Mouse (Mus musculus) kidney, embryonic 16.5 days (tissue): ENCODE measurements around the gene Slmap. TPM values are rescaled to one million over a fixed set of nuclear protein-coding genes. Genes with fewer than 3 reads are reported as not detected.
"Not testable (repeated sequence)": the region's sequence is repeated elsewhere in the genome, so short reads cannot be mapped to it uniquely, and the experiment has no call there.

Experiments used
- ATAC-seq: fragments of 200-750 bp; cut with Nextera tagmentation; 2 replicates; pipeline ENCODE4 v1.8.0; 2017; ENCODE audit warnings: moderate TSS enrichment; ENCODE audit not compliant: low FRiP score, low TSS enrichment
- H3K27ac ChIP-seq: fragments of 300-500 bp; sonication (generic); 2 replicates; pipeline ENCODE4 v1.5.1; 2014; ENCODE audit warnings: low read length
- H3K27me3 ChIP-seq: fragments of 300-500 bp; sonication (generic); 2 replicates; pipeline ENCODE4 v1.6.1; 2014; ENCODE audit warnings: low read length, control low read depth, mixed read lengths; ENCODE audit not compliant: insufficient read depth
- H3K36me3 ChIP-seq: fragments of 300-500 bp; sonication (generic); 2 replicates; pipeline ENCODE4 v1.6.1; 2014; ENCODE audit warnings: low read length, control low read depth, mixed read lengths; ENCODE audit not compliant: insufficient read depth
- H3K4me1 ChIP-seq: fragments of 300-500 bp; sonication (generic); 2 replicates; pipeline ENCODE4 v1.6.1; 2014; ENCODE audit warnings: low read length, control low read depth, mixed read lengths; ENCODE audit not compliant: insufficient read depth
- H3K4me2 ChIP-seq: fragments of 300-500 bp; sonication (generic); replicated peaks from 2 replicates; pipeline ENCODE4 v1.6.1; 2014; ENCODE audit warnings: low read depth, low read length
- H3K4me3 ChIP-seq: fragments of 300-500 bp; sonication (generic); 2 replicates; pipeline ENCODE4 v1.5.1; 2014; ENCODE audit warnings: mild to moderate bottlenecking, low read length
- H3K9ac ChIP-seq: fragments of 300-500 bp; sonication (generic); replicated peaks from 2 replicates; pipeline ENCODE4 v1.6.1; 2014; ENCODE audit warnings: low read length
- H3K9me3 ChIP-seq: fragments of 300-500 bp; sonication (generic); 2 replicates; pipeline ENCODE4 v1.6.1; 2016; ENCODE audit warnings: low read length, control low read depth
- WGBS: fragments of 180-500 bp; shearing (Covaris S2); extraction: QIAGEN DNeasy Blood & Tissue Kit; methylation state at CpG from one replicate; pipeline ENCODE4 v1.1.7; 2014; 5-methylcytosine and 5-hydroxymethylcytosine counted together
- polyA plus RNA-seq: library from polyadenylated mRNA; unstranded; fragments of >200 nt; fragmentation: Nextera tagmentation; extraction: Ambion mirVana; gene quantifications from 2 replicates; pipeline ENCODE4 v1.2.1, GENCODE M21; 2015

The Slmap gene
- polyA plus RNA-seq, 1 experiment from 2014 or later, result 18.4 TPM

DNA sequence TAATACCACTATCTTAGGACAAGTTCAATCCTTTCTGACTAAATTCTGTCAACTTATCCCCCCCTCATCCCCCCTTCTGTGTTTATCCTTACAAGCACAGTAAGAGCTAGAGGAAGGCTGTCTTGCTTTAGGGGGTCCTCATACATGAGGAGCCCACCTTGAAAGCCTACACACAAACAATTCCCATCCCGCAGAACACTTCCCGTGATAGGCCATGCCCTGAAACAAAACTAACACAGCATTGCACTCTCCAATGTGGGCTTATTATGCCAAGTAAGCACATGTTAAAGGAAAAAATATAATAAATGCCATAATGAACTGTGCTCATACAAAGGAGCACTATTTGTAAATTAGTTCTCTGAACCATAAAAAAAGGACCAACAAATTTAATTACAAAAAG, 102.8 kb downstream of the Slmap start:
- WGBS, result 89% methylated on average over 2 of the region's 2 CpGs
- Histone ChIP-seq H3K4me2 (no peak overlapping the region), H3K4me1 (no peaks in the 10 kb centered on the region), H3K27ac (no peak overlapping the region), H3K4me3 (no peak overlapping the region), H3K9ac (no peak overlapping the region), H3K36me3 (peaks cover 14% of the 10 kb centered on the region), H3K27me3 (no peaks in the 10 kb centered on the region), H3K9me3 (no peaks in the 10 kb centered on the region)
- no peak for ATAC-seq

DNA sequence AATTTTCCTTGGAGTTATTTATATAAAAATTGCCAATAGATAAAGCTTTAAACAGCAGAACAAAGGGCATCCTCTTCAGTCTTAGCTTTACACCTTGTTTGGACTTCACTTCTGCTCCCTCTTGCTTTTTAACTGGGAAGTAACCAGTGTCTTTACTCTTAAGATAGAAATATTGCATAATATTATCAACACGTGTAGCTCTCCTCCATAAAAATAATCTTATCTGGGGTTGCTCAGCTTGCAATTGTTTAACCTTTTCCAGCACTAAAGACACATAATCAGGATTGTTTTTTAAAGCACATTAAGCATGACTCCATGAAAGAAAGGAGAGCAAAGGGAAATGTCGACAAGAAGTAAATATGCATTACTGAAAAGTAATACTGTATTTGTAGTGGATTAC, 114.5 kb downstream of the Slmap start:
- H3K4me1 ChIP-seq, result no peaks in the 10 kb centered on the region
- no peaks in the 10 kb centered on the region for H3K9me3 ChIP-seq
- no peak overlapping the region for H3K4me3 ChIP-seq
- H3K9ac ChIP-seq, result no peak overlapping the region
- 77% methylated on average over 2 of the region's 2 CpGs for WGBS
- H3K27me3 ChIP-seq, result no peaks in the 10 kb centered on the region
- ATAC-seq, result no peak
- peaks cover 26% of the 10 kb centered on the region for H3K36me3 ChIP-seq
- no peak overlapping the region for H3K4me2 ChIP-seq
- no peak overlapping the region for H3K27ac ChIP-seq

DNA sequence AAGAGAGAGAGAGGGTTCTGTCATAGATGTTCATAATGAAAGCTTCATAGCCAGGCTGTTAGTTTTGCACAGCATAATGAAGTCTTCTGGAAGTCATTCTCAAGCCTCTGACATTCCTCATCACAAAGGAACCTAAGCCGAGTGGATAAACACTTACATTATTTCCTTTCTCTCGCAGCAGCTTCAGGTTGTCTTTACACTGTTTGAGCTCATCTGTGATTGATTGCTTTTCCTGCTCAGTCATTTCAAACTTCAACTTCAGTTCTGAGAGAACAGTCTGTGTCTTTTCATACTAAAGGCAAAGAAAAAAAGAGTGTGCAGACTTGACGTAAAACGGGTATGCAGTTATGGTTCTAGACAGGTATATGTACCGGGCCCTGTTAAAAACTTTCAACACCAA, 116.8 kb downstream of the Slmap start:
- Histone ChIP-seq H3K4me1 (no peaks in the 10 kb centered on the region), H3K27ac (no peak overlapping the region), H3K9me3 (no peaks in the 10 kb centered on the region), H3K36me3 (peaks cover 20% of the 10 kb centered on the region), H3K9ac (no peak overlapping the region), H3K4me2 (no peak overlapping the region), H3K4me3 (no peak overlapping the region), H3K27me3 (no peaks in the 10 kb centered on the region)
- WGBS, result 77% methylated on average over 5 of the region's 5 CpGs
- ATAC-seq, result no peak

DNA sequence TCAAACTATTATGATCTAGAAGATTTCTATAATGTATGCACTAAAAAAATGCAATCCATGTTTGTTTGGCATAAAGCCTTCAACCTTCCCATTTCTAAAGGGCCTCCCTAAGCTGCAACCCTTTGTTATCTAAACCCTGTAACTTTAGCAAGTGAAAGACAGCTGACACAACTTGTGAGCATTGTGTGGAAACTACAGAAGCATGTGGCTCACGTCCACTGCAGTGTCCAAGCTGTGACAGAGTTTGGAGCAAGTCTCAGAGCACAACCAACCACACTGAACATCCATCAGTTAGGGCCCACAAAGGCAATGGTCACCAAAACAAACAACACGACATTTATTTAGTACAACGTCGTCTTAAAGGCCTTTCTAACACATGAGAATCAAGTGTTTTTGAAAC, 117.6 kb downstream of the Slmap start:
- Histone ChIP-seq H3K36me3 (peaks cover 16% of the 10 kb centered on the region), H3K4me1 (no peaks in the 10 kb centered on the region), H3K27ac (no peak overlapping the region), H3K9ac (no peak overlapping the region), H3K4me3 (no peak overlapping the region), H3K4me2 (no peak overlapping the region), H3K9me3 (no peaks in the 10 kb centered on the region), H3K27me3 (no peaks in the 10 kb centered on the region)
- 74% methylated on average over 4 of the region's 4 CpGs for WGBS
- no peak for ATAC-seq

DNA sequence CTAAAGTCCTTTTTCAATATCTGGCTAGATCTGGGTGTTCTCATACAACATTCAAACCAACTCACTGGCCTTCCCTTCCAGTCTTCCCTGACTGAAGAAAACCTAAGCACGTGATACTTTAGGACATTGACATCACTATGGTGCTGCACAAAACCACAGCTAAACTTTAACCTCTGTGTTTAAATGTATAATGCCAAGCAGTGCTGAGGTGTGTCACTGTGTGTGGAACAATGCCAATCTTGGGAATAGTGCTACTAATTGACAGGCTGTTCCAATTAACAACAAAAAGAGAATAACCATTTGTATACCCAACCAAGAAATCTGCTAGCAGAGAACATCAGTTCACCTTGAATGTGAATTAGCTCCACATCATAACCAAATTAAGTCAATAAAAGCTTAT, 121.2 kb downstream of the Slmap start:
- Histone ChIP-seq H3K27ac (no peak overlapping the region), H3K36me3 (peaks cover 5% of the 10 kb centered on the region; the same call in 1 of the 2 replicates), H3K27me3 (no peaks in the 10 kb centered on the region), H3K4me1 (no peaks in the 10 kb centered on the region), H3K4me3 (no peak overlapping the region), H3K9me3 (no peaks in the 10 kb centered on the region), H3K9ac (no peak overlapping the region), H3K4me2 (no peak overlapping the region)
- ATAC-seq, result no peak
- 92% methylated on average over 1 of the region's 1 CpGs for WGBS

DNA sequence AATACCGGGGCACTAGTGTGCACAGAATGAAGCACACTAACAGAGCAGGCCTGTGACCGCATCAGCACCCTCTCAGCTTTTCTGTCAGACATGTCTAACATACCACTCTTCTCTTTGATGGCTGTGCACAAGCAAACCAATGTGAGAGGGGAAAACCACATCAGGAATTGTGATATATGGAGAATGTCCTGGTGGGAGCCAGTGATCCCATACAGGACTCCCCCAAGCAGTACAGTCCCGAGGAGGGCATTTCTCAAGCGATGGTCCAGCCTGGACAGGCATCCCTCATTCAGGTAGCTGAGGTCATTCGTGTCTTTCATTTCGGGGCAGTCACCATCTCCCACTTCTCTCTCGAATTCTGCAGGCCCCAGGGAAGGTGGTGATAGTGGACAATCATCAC, 128.0 kb downstream of the Slmap start:
- no peak for ATAC-seq
- no peaks in the 10 kb centered on the region for H3K4me1 ChIP-seq
- no peak overlapping the region for H3K4me2 ChIP-seq
- no peaks in the 10 kb centered on the region for H3K27me3 ChIP-seq
- no peak overlapping the region for H3K27ac ChIP-seq
- H3K36me3 ChIP-seq, result no peaks in the 10 kb centered on the region
- H3K9me3 ChIP-seq, result no peaks in the 10 kb centered on the region
- H3K9ac ChIP-seq, result no peak overlapping the region
- H3K4me3 ChIP-seq, result no peak overlapping the region
- WGBS, result 93% methylated on average over 7 of the region's 7 CpGs

DNA sequence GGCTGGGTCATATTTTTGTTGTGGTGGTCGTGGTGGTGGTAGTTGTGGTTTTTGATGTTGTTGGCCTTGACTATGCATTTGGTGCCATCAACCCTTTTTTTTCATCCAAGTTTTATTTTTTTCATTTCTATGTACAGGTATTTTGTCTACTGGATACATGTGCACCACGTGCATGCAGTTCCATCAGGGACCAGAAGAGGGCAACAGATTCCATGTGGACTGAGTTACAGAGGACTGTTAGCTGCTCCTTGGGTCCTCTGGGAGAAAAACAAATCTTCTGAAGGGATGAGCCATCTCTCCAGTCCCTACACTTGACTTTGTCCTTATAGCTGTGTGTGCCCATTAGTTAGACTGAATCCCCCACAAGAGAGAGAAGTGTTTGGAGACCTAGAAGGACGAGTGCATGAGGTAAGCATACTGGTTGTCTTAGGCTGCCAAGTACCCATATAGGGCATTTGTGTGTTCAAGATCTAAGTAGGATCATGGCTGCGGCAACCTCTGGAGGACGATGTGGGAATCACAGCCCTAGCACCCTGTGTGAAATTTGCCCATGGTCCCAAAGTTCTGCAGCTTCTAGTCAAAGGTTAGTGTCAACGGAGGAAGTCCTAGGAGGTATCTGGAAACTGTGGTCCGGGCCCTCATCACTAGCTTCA, 136.1 kb downstream of the Slmap start:
- Histone ChIP-seq H3K27me3 (no peaks in the 10 kb centered on the region), H3K4me2 (no peak overlapping the region), H3K4me1 (no peaks in the 10 kb centered on the region), H3K36me3 (no peaks in the 10 kb centered on the region), H3K27ac (no peak overlapping the region), H3K9ac (no peak overlapping the region), H3K9me3 (peaks cover 10% of the 10 kb centered on the region; the same call in 1 of the 2 replicates), H3K4me3 (no peak overlapping the region)
- ATAC-seq, result no peak
- WGBS, result 94% methylated on average over 7 of the region's 7 CpGs

DNA sequence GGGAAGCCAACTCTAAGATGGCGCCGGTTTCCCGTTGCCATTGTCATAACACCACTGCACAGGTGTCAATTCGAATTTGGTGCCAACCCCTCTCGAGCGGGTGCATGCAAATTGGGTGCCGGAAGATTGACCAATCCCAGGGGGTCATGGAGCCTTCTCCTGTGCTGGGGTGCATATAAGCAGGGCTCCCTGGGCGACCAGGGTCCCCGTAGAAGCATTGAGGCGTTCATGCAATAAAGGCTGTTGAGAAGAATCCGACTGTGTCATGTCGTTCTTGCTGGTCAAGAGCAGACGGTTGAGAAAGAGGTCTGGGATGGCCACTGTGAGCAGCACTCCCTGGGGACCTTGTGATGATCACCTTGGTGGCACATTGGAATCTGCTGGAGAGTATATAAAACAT, 142.9 kb downstream of the Slmap start:
- WGBS, result 90% methylated on average over 13 of the region's 13 CpGs
- Histone ChIP-seq H3K27ac (no peak overlapping the region), H3K9me3 (peaks cover 6% of the 10 kb centered on the region; the same call in 1 of the 2 replicates), H3K27me3 (no peaks in the 10 kb centered on the region), H3K4me1 (no peaks in the 10 kb centered on the region), H3K9ac (no peak overlapping the region), H3K36me3 (no peaks in the 10 kb centered on the region), H3K4me3 (no peak overlapping the region), H3K4me2 (no peak overlapping the region)
- ATAC-seq, result no peak

DNA sequence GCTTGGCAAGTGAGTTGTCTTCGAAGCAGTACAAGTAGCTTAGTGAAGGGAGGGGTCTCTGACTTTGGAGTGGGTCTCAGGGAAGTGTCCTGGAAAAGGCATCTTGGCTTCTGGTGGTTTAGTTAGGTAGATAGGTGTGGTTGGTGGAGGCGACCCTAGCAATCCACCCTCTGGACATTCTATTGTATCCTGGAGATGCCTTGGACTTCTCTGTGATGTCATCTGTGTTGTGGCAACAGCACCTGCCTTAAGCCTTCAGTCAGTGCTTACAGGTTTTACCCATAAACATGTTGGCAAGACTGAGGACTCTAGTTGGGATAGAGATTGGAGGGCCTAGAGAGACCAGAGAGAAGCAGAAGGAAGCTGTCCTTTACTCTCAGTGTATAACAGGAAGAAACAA, 145.8 kb downstream of the Slmap start:
- not testable (repeated sequence) for H3K27ac ChIP-seq, H3K27me3 ChIP-seq, H3K4me2 ChIP-seq, ATAC-seq, H3K9me3 ChIP-seq, H3K9ac ChIP-seq, H3K36me3 ChIP-seq, H3K4me1 ChIP-seq, H3K4me3 ChIP-seq
- 89% methylated on average over 2 of the region's 2 CpGs for WGBS

DNA sequence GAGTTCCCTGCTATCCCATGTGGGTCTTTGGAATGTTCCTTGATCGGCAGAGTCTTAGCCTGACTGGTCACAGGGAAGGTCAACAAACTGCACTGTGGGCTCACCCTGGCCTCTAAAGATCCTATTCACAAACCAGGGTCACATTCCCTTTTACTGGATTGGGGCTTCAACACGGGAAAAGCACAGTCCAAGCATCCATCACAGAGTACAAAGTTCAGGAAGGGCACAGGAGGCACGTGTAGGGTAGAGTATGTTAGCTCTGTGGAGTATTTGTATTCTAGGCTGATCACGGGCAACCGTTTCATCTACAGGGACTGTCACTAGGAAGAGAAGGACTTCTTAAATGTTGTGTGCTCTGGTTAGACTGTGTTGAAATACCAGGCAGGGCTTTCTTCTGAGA, 147.7 kb downstream of the Slmap start:
- 42% methylated on average over 4 of the region's 5 CpGs for WGBS
- not testable (repeated sequence) for ATAC-seq, H3K4me3 ChIP-seq, H3K27ac ChIP-seq, H3K36me3 ChIP-seq, H3K4me2 ChIP-seq, H3K9ac ChIP-seq, H3K27me3 ChIP-seq, H3K9me3 ChIP-seq, H3K4me1 ChIP-seq
